Mouse (Mus musculus): ENCODE results near the gene Bcl2l13.

GRCm38 (mm10) chr6:120871286-120871685, 35.3 kb downstream of the Bcl2l13 start:
- TF ChIP-seq MYOD1 (IDR thresholded peaks at IDR 0.05; ENCODE audit: control insufficient read depth in 1 of 3, insufficient read length in 2 of 3, low read depth in 2 of 3) (no peak), POLR2A (IDR thresholded peaks at IDR 0.05; ENCODE audit: insufficient read length, low read depth) (no peak), MAX (IDR thresholded peaks at IDR 0.05; ENCODE audit: low read depth) (no peak), E2F4 (IDR thresholded peaks at IDR 0.05; ENCODE audit: insufficient read depth) (no peak), CEBPB (IDR thresholded peaks at IDR 0.05; ENCODE audit: insufficient read depth, poor library complexity, severe bottlenecking) (no peak), USF1 (IDR thresholded peaks at IDR 0.05; ENCODE audit: low read depth) (no peak), POLR2AphosphoS2 (IDR thresholded peaks at IDR 0.05; ENCODE audit: insufficient read length, low read depth) (no peak), TCF12 (IDR thresholded peaks at IDR 0.05; ENCODE audit: insufficient read depth, poor library complexity, severe bottlenecking) (no peak), MYOG (IDR thresholded peaks at IDR 0.05; ENCODE audit: control insufficient read depth in 1 of 3, insufficient read depth in 1 of 3, insufficient read length in 2 of 3, low read depth in 2 of 3) (no peak), TCF3 (IDR thresholded peaks at IDR 0.05; ENCODE audit: insufficient read length, low read depth) (no peak), SRF (IDR thresholded peaks at IDR 0.05; ENCODE audit: control insufficient read depth, insufficient read length, low read depth) (no peak), REST (IDR thresholded peaks at IDR 0.05; ENCODE audit: insufficient read depth, insufficient read length) (no peak)

Data from myocyte (in vitro differentiated cells).